Mouse (Mus musculus): Measurements from ENCODE around the gene Aurkc. TPM values are rescaled to one million over a fixed set of nuclear protein-coding genes. Genes with fewer than 3 reads are reported as not detected.

Gene Aurkc
- not detected for total RNA-seq (2023)

GRCm38 (mm10) chr7:6995251-6995650 is at the start of gene Aurkc:
Gene Aurkc (plus strand): TSS chr7:6995300.

Other genes with a start within 250 kb of the Aurkc start
- 45.4 TPM for gene Zfp954, start 126.2 kb downstream of the Aurkc start, total RNA-seq (2023)
- 7.4 TPM for gene Zfp773, start 141.5 kb downstream of the Aurkc start, total RNA-seq (2023)
- 3.9 TPM for gene Zfp418, start 176.0 kb downstream of the Aurkc start, total RNA-seq (2023)
- 2.3 TPM for gene Zfp772, start 214.7 kb downstream of the Aurkc start, total RNA-seq (2023)

All from CD8-positive naive resting alpha-beta T cell, adult 57 days (primary cell).